Mouse (Mus musculus): ENCODE measurements around the gene Rab5c.

- TF ChIP-seq POLR2A (IDR thresholded peaks at IDR 0.05; ENCODE audit: low read depth, low read length): no peak
- no peak for TF ChIP-seq CTCF (conservative IDR thresholded peaks at IDR 0.05; ENCODE audit: insufficient read depth, insufficient read length, low read depth, low read length)
These were observed 13.0 kb downstream of the Rab5c start for GRCm38 (mm10) chr11:100724919-100725512.
